Mouse (Mus musculus): Measurements from ENCODE around the gene Vps4a.

Gene Vps4a

GRCm38 (mm10) chr8:107049480-107049879, 18.5 kb downstream of the Vps4a start:
- DNase-seq (ENCODE audit: low read depth): no peak

- DNase-seq (ENCODE audit: low read depth): no peak
Observed at GRCm38 (mm10) chr8:107052046-107052445, 21.0 kb downstream of the Vps4a start.

GRCm38 (mm10) chr8:107056076-107056972, 25.3 kb downstream of the Vps4a start, which contains the start of the genes Cog8 and Nip7:
Gene Cog8, minus strand, starts transcription at chr8:107056689.
Gene Nip7, plus strand, starts transcription at chr8:107056877.
- peak; percentile 98 for DNase-seq (ENCODE audit: low read depth)

GRCm38 (mm10) chr8:107056973-107057369, 25.9 kb downstream of the Vps4a start:
- DNase-seq (ENCODE audit: low read depth): no peak

GRCm38 (mm10) chr8:107062613-107063012, 31.6 kb downstream of the Vps4a start:
- no peak for DNase-seq (ENCODE audit: low read depth)

GRCm38 (mm10) chr8:107065511-107066496, 34.8 kb downstream of the Vps4a start, which contains the start of gene Tmed6:
Gene Tmed6, minus strand, starts transcription at chr8:107065644.
- no peak for DNase-seq (ENCODE audit: low read depth)

GRCm38 (mm10) chr8:107073706-107074105, 42.7 kb downstream of the Vps4a start:
- DNase-seq (ENCODE audit: low read depth): no peak

- DNase-seq (ENCODE audit: low read depth): no peak
Observed at GRCm38 (mm10) chr8:107074128-107074527, 43.1 kb downstream of the Vps4a start.

- DNase-seq (ENCODE audit: low read depth): no peak
Observed at GRCm38 (mm10) chr8:107076239-107076888, 45.3 kb downstream of the Vps4a start.

GRCm38 (mm10) chr8:107085358-107085757, 54.3 kb downstream of the Vps4a start:
- peak; percentile 54 for DNase-seq (ENCODE audit: low read depth)

GRCm38 (mm10) chr8:107086018-107086417, 55.0 kb downstream of the Vps4a start:
- no peak for DNase-seq (ENCODE audit: low read depth)

- DNase-seq (ENCODE audit: low read depth): no peak
Observed at GRCm38 (mm10) chr8:107088526-107089063, 57.6 kb downstream of the Vps4a start.

- DNase-seq (ENCODE audit: low read depth): no peak
Observed at GRCm38 (mm10) chr8:107090531-107090930, 59.5 kb downstream of the Vps4a start.
